Mouse (Mus musculus) CH12.LX (cell line): ENCODE measurements around the gene Pcp4l1.

Experiments used
- CTCF ChIP-seq, 2 experiments: IDR thresholded peaks in 1 of 2; conservative IDR thresholded peaks in 1 of 2; 2 replicates each; pipeline ENCODE4 v1.5.1; 2011 to 2012; ENCODE audit warnings: low read depth in 2 of 2, low read length in 2 of 2, improper control_type of control experiment in 1 of 2, inconsistent platforms in 1 of 2, mild to moderate bottlenecking in 1 of 2, moderate library complexity in 1 of 2
- EP300 ChIP-seq: IDR thresholded peaks from 2 replicates; pipeline ENCODE4 v1.6.1; 2011; ENCODE audit warnings: low read length, improper control_type of control experiment
- ETS1 ChIP-seq: conservative IDR thresholded peaks from 2 replicates; pipeline ENCODE4 v1.6.1; 2012; ENCODE audit warnings: low read depth, mild to moderate bottlenecking, inconsistent platforms, low read length, improper control_type of control experiment, moderate library complexity
- HCFC1 ChIP-seq: IDR thresholded peaks from 2 replicates; pipeline ENCODE4 v1.6.1; 2012; ENCODE audit warnings: low read depth, mild to moderate bottlenecking, inconsistent platforms, low read length, improper control_type of control experiment
- MAX ChIP-seq: IDR thresholded peaks from 2 replicates; pipeline ENCODE4 v1.6.1; 2011; ENCODE audit warnings: low read length, improper control_type of control experiment
- NELFE ChIP-seq: IDR thresholded peaks from 2 replicates; pipeline ENCODE4 v1.6.1; 2011; ENCODE audit warnings: low read depth, low read length, improper control_type of control experiment
- TBP ChIP-seq: conservative IDR thresholded peaks from 2 replicates; pipeline ENCODE4 v1.6.1; 2011; ENCODE audit warnings: low read depth, low read length, improper control_type of control experiment
- USF1 ChIP-seq: IDR thresholded peaks from 2 replicates; pipeline ENCODE4 v1.6.1; 2014; ENCODE audit warnings: low read depth, mild to moderate bottlenecking, inconsistent platforms, low read length, improper control_type of control experiment
- ZC3H11A ChIP-seq: IDR thresholded peaks from 2 replicates; pipeline ENCODE4 v1.6.1; 2012; ENCODE audit warnings: low read depth, mild to moderate bottlenecking, inconsistent platforms, low read length, improper control_type of control experiment

- TF ChIP-seq CTCF (conservative IDR thresholded peaks at IDR 0.05 in 1 of 2, IDR thresholded peaks at IDR 0.05 in 1 of 2; ENCODE audit: low read depth in 2 of 2, low read length in 2 of 2): no peak
- TF ChIP-seq EP300: no peak
- TF ChIP-seq NELFE: no peak
- TF ChIP-seq USF1: no peak
- TF ChIP-seq ETS1: no peak
- TF ChIP-seq TBP: no peak
- TF ChIP-seq HCFC1: no peak
- no peak for TF ChIP-seq MAX
- TF ChIP-seq ZC3H11A: no peak
Measured at GRCm38 (mm10) chr1:171187851-171188700, 8.0 kb downstream of the Pcp4l1 start.
